Mouse (Mus musculus): ENCODE data around the gene Xrcc6. TPM values are rescaled to one million over a fixed set of nuclear protein-coding genes. Genes with fewer than 3 reads are reported as not detected.

The Xrcc6 gene
- total and polyA plus RNA-seq, 2 experiments, result 8.5 to 18.2 TPM

- peak; percentile 87 for DNase-seq (ENCODE audit: extremely low read depth, low read depth, low spot score)
- Histone ChIP-seq H3K36me3 (ENCODE audit: control insufficient read depth, insufficient read depth, low read length) (no peaks in the 10 kb centered on the region), H3K4me3 (ENCODE audit: insufficient read depth, low read depth, low read length) (peak within 1 kb of the TSS; percentile 64), H3K4me1 (ENCODE audit: control insufficient read depth, insufficient read depth, low read length) (peaks cover 6% of the 10 kb centered on the region; the same call in 1 of the 2 replicates), H3K9ac (ENCODE audit: low read depth, low read length) (peak within 1 kb of the TSS; percentile 60), H3K79me2 (ENCODE audit: control insufficient read depth, insufficient read depth, low read length) (no peaks in the 10 kb centered on the region), H3K27me3 (ENCODE audit: control insufficient read depth, insufficient read depth, low read length) (no peaks in the 10 kb centered on the region), H3K27ac (replicated peaks; ENCODE audit: insufficient read depth, low read depth, low read length) (no peak within 1 kb of the TSS)
- WGBS, result 1% methylated on average over 76 of the region's 77 CpGs
- TF ChIP-seq CTCF (IDR thresholded peaks at IDR 0.05; ENCODE audit: low read depth, low read length) (peak; percentile 87), POLR2A (IDR thresholded peaks at IDR 0.05; ENCODE audit: extremely low read depth, insufficient read depth, low read length) (no peak)
Measured at GRCm38 (mm10) chr15:81960171-81961077, 27.2 kb upstream of the Xrcc6 start, which contains the start of gene Pmm1. Gene Pmm1 (minus strand): TSS chr15:81960930.

GRCm38 (mm10) chr15:81961078-81961451, 26.6 kb upstream of the Xrcc6 start:
- 4% methylated on average over 8 of the region's 8 CpGs for WGBS
- DNase-seq (ENCODE audit: extremely low read depth, low read depth, low spot score), result no peak
- no peak overlapping the region for H3K27ac ChIP-seq (replicated peaks; ENCODE audit: insufficient read depth, low read depth, low read length)
- H3K9ac ChIP-seq (ENCODE audit: low read depth, low read length), result no peak overlapping the region
- H3K36me3 ChIP-seq (ENCODE audit: control insufficient read depth, insufficient read depth, low read length), result no peaks in the 10 kb centered on the region
- H3K79me2 ChIP-seq (ENCODE audit: control insufficient read depth, insufficient read depth, low read length), result no peaks in the 10 kb centered on the region
- TF ChIP-seq POLR2A (IDR thresholded peaks at IDR 0.05; ENCODE audit: extremely low read depth, insufficient read depth, low read length), result no peak
- TF ChIP-seq CTCF (IDR thresholded peaks at IDR 0.05; ENCODE audit: low read depth, low read length), result no peak
- peaks cover 6% of the 10 kb centered on the region; the same call in 1 of the 2 replicates for H3K4me1 ChIP-seq (ENCODE audit: control insufficient read depth, insufficient read depth, low read length)
- no peak overlapping the region; the same call in 1 of the 2 replicates for H3K4me3 ChIP-seq (ENCODE audit: insufficient read depth, low read depth, low read length)
- H3K27me3 ChIP-seq (ENCODE audit: control insufficient read depth, insufficient read depth, low read length), result no peaks in the 10 kb centered on the region

GRCm38 (mm10) chr15:81964262-81964661, 23.4 kb upstream of the Xrcc6 start:
- no peaks in the 10 kb centered on the region for H3K36me3 ChIP-seq (ENCODE audit: control insufficient read depth, insufficient read depth, low read length)
- WGBS, result 12% methylated on average over 1 of the region's 1 CpGs
- no peak overlapping the region for H3K9ac ChIP-seq (ENCODE audit: low read depth, low read length)
- H3K79me2 ChIP-seq (ENCODE audit: control insufficient read depth, insufficient read depth, low read length), result no peaks in the 10 kb centered on the region
- no peak overlapping the region for H3K27ac ChIP-seq (replicated peaks; ENCODE audit: insufficient read depth, low read depth, low read length)
- no peak overlapping the region for H3K4me3 ChIP-seq (ENCODE audit: insufficient read depth, low read depth, low read length)
- peaks cover 7% of the 10 kb centered on the region; the same call in 1 of the 2 replicates for H3K27me3 ChIP-seq (ENCODE audit: control insufficient read depth, insufficient read depth, low read length)
- DNase-seq (ENCODE audit: extremely low read depth, low read depth, low spot score), result peak; percentile 98
- TF ChIP-seq CTCF (IDR thresholded peaks at IDR 0.05; ENCODE audit: low read depth, low read length) (no peak), POLR2A (IDR thresholded peaks at IDR 0.05; ENCODE audit: extremely low read depth, insufficient read depth, low read length) (no peak)
- H3K4me1 ChIP-seq (ENCODE audit: control insufficient read depth, insufficient read depth, low read length), result peaks cover 6% of the 10 kb centered on the region; the same call in 1 of the 2 replicates

GRCm38 (mm10) chr15:81964980-81965545, 22.6 kb upstream of the Xrcc6 start:
- 50% methylated on average over 4 of the region's 4 CpGs for WGBS
- Histone ChIP-seq H3K4me3 (ENCODE audit: insufficient read depth, low read depth, low read length) (no peak overlapping the region), H3K4me1 (ENCODE audit: control insufficient read depth, insufficient read depth, low read length) (peaks cover 6% of the 10 kb centered on the region; the same call in 1 of the 2 replicates), H3K9ac (ENCODE audit: low read depth, low read length) (no peak overlapping the region), H3K79me2 (ENCODE audit: control insufficient read depth, insufficient read depth, low read length) (no peaks in the 10 kb centered on the region), H3K36me3 (ENCODE audit: control insufficient read depth, insufficient read depth, low read length) (no peaks in the 10 kb centered on the region), H3K27ac (replicated peaks; ENCODE audit: insufficient read depth, low read depth, low read length) (no peak overlapping the region), H3K27me3 (ENCODE audit: control insufficient read depth, insufficient read depth, low read length) (peaks cover 7% of the 10 kb centered on the region; the same call in 1 of the 2 replicates)
- TF ChIP-seq CTCF (IDR thresholded peaks at IDR 0.05; ENCODE audit: low read depth, low read length), result no peak
- no peak for DNase-seq (ENCODE audit: extremely low read depth, low read depth, low spot score)

GRCm38 (mm10) chr15:81966062-81966829, 21.4 kb upstream of the Xrcc6 start:
- DNase-seq (ENCODE audit: extremely low read depth, low read depth, low spot score), result peak; percentile 31
- no peak overlapping the region for H3K9ac ChIP-seq (ENCODE audit: low read depth, low read length)
- no peaks in the 10 kb centered on the region for H3K79me2 ChIP-seq (ENCODE audit: control insufficient read depth, insufficient read depth, low read length)
- WGBS, result 53% methylated on average over 13 of the region's 14 CpGs
- H3K27ac ChIP-seq (replicated peaks; ENCODE audit: insufficient read depth, low read depth, low read length), result no peak overlapping the region
- peaks cover 2% of the 10 kb centered on the region; the same call in 1 of the 2 replicates for H3K4me1 ChIP-seq (ENCODE audit: control insufficient read depth, insufficient read depth, low read length)
- H3K4me3 ChIP-seq (ENCODE audit: insufficient read depth, low read depth, low read length), result no peak overlapping the region
- H3K36me3 ChIP-seq (ENCODE audit: control insufficient read depth, insufficient read depth, low read length), result no peaks in the 10 kb centered on the region
- TF ChIP-seq POLR2A (IDR thresholded peaks at IDR 0.05; ENCODE audit: extremely low read depth, insufficient read depth, low read length) (no peak), CTCF (IDR thresholded peaks at IDR 0.05; ENCODE audit: low read depth, low read length) (no peak)
- peaks cover 7% of the 10 kb centered on the region; the same call in 1 of the 2 replicates for H3K27me3 ChIP-seq (ENCODE audit: control insufficient read depth, insufficient read depth, low read length)
